ENCODE assay signal across 12 mouse cellular contexts in the genomic region with DNA sequence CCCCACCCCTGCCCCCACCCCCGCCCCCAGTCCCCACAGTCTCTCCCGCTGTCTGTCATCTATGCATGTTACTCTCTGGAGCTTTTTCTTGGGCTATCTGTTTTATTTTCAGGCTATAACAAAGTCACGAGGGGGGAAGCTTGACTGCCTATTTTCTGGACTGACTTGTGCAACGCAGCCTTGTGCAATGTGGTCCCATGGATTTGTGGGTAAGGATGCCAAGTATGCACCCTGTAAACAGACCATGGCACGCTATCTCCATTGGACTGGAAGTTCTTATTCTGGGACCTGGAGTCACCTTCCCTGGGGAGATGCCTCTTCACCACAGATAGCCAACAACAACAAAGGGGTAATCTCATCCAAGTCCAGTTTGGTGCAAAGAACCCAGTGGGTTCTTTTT. TPM values are rescaled to one million over a fixed set of nuclear protein-coding genes. Genes with fewer than 3 reads are reported as not detected.
A peak's percentile ranks its signal among the peaks of the same experiment; 100 is the strongest.
DNase-seq lines count a peak whose midpoint lies in the region; ATAC-seq lines count a peak whose summit lies in the region.
"Had no signal": no experiment of that assay in that cellular context is flagged by ENCODE, and none has a peak within 500 bp of the region (broad histone marks: within the 10 kb centered on the region; RNA-seq: fewer than 3 reads in every experiment).

No protein-coding gene starts in this region.

- ATAC-seq in megakaryocyte, adult 5-6 weeks (ENCODE audit: poor library complexity, severe bottlenecking): peak; percentile 54
- ATAC-seq: forebrain, embryonic 16.5 days had no signal

- intact Hi-C loops in left cerebral cortex, postnatal 10 days (cut with DNase I): no loop called here

- DNase-seq in adrenal gland, postnatal 10 days: peak; percentile 25
- no peak for DNase-seq in adrenal gland, adult 8-10 months
- DNase-seq in layer of hippocampus, adult 9-11 months: peak; percentile 51
- DNase-seq in layer of hippocampus, postnatal 14 days (ENCODE audit: low spot score in 2 of 2): no peak
- peak; percentile 74 to 75 for DNase-seq in lung, adult 18-20 months
- no peak for DNase-seq in kidney, adult 11 months
- DNase-seq in left cerebral cortex, postnatal 10 days (ENCODE audit: extremely low spot score in 1 of 2, low spot score in 2 of 2): no peak
- DNase-seq: kidney, adult 8-10 months; midbrain, embryonic 14.5 days; thymus, postnatal 14 days had no signal

RNA-seq across cellular contexts. Expression of gene Slc46a3, which starts 17.1 kb away (rescaled TPM):
- total RNA-seq in adrenal gland, postnatal 10 days (2021): 1 to 10 TPM; 6.8 to 8.4 TPM
- 10 to 100 TPM; 15.2 to 32.1 (median 26.2) TPM for total RNA-seq in adrenal gland, adult 8-10 months (2022)
- total RNA-seq in layer of hippocampus, postnatal 14 days (2021): 1 to 10 TPM; 6.3 to 7.1 TPM
- 33.8 and 37.5 TPM in 2 replicates for total RNA-seq in megakaryocyte, adult 5-6 weeks (2015)
- total RNA-seq in megakaryocyte, adult 5-6 weeks (2017): 21.2 and 23.3 TPM in 2 replicates
- total RNA-seq in left cerebral cortex, postnatal 10 days (2021): 1 to 10 TPM; 4.1 to 4.4 TPM

RNA-seq across cellular contexts. Expression of gene Mtus2, which starts 45.4 kb away (rescaled TPM):
- total RNA-seq in adrenal gland, postnatal 10 days (2021): 1 to 10 TPM; 2.6 to 3.4 TPM
- total RNA-seq in adrenal gland, adult 8-10 months (2022): 1 to 10 TPM; 3.2 to 4.7 (median 3.8) TPM
- total RNA-seq in layer of hippocampus, postnatal 14 days (2021): 10 to 100 TPM; 32.7 to 33.6 TPM
- total RNA-seq in megakaryocyte, adult 5-6 weeks (2015): 0.78 and 1.6 TPM in 2 replicates
- total RNA-seq in megakaryocyte, adult 5-6 weeks (2017): 0.04 and 1.1 TPM in 2 replicates
- 10 to 100 TPM; 43.2 to 44.3 TPM for total RNA-seq in left cerebral cortex, postnatal 10 days (2021)

RNA-seq across cellular contexts. Expression of gene Pomp, which starts 51.5 kb away (rescaled TPM):
- 100 to 1,000 TPM; 150 to 160 TPM for total RNA-seq in adrenal gland, postnatal 10 days (2021)
- 100 to 1,000 TPM; 172 to 235 (median 197) TPM for total RNA-seq in adrenal gland, adult 8-10 months (2022)
- 100 to 1,000 TPM; 139 to 153 TPM for total RNA-seq in layer of hippocampus, postnatal 14 days (2021)
- 253 and 319 TPM in 2 replicates for total RNA-seq in megakaryocyte, adult 5-6 weeks (2015)
- total RNA-seq in megakaryocyte, adult 5-6 weeks (2017): 198 and 242 TPM in 2 replicates
- 100 to 1,000 TPM; 149 to 163 TPM for total RNA-seq in left cerebral cortex, postnatal 10 days (2021)

Comparison
In these comparisons a context has a peak if more than half of its experiments do, and no peak if none do; other contexts are left out.
1. DNase-seq: peak in adrenal gland, postnatal 10 days (single experiment), layer of hippocampus, adult 9-11 months (single experiment) and lung, adult 18-20 months (2 of 2); none in adrenal gland, adult 8-10 months (single experiment), layer of hippocampus, postnatal 14 days (0 of 2), kidney, adult 11 months (single experiment) and left cerebral cortex, postnatal 10 days (0 of 2).
2. RNA of gene Mtus2, which starts 45.4 kb away (total RNA-seq): 43.2 to 44.3 TPM in left cerebral cortex, postnatal 10 days and 32.7 to 33.6 TPM in layer of hippocampus, postnatal 14 days; 3.2 to 4.7 TPM in adrenal gland, adult 8-10 months, 2.6 to 3.4 TPM in adrenal gland, postnatal 10 days and 0.04 to 1.6 TPM in megakaryocyte, adult 5-6 weeks; every median in the first group is over 4 times any median in the second.